Mouse (Mus musculus) embryonic fibroblast, embryonic 13.5 days (primary cell): ENCODE measurements around the gene Rpl28.
"Not testable (repeated sequence)": the region's sequence is repeated elsewhere in the genome, so short reads cannot be mapped to it uniquely, and the experiment has no call there.

Experiments
- CTCF ChIP-seq: IDR thresholded peaks from 2 replicates; pipeline ENCODE4 v1.5.1; 2011; ENCODE audit warnings: mild to moderate bottlenecking, control low read depth, low read length, moderate library complexity, borderline replicate concordance; ENCODE audit not compliant: insufficient read depth
- POLR2A ChIP-seq: IDR thresholded peaks from 2 replicates; pipeline ENCODE4 v1.6.1; 2011; ENCODE audit warnings: low read depth, mild to moderate bottlenecking, control low read depth, low read length, moderate library complexity

DNA sequence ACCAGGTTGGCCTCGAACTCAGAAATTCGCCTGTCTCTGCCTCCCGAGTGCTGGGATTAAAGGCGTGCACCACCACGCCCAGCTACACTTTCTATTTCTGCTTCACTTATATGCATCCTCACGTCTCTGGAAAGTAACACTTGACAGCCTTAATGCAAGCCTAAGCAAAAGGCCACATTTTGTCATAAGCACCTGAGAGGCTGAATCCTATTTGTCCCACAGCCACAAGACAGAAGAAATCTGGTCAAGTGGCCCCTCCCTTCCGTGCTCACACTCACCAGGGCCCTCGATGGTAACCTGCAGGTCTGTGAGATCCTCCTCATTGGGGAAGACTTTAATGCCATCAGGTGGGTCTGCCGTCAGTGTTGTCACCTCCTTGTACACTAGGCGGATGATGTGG is 18.5 kb downstream of the Rpl28 start:
- not testable (repeated sequence) for TF ChIP-seq CTCF, POLR2A
